Mouse (Mus musculus): ENCODE data around the gene Aldh4a1. TPM values are rescaled to one million over a fixed set of nuclear protein-coding genes. Genes with fewer than 3 reads are reported as not detected.

Aldh4a1 gene
- total RNA-seq, 2 experiments from 2014 or later, result 58.2 to 75.6 TPM

DNA sequence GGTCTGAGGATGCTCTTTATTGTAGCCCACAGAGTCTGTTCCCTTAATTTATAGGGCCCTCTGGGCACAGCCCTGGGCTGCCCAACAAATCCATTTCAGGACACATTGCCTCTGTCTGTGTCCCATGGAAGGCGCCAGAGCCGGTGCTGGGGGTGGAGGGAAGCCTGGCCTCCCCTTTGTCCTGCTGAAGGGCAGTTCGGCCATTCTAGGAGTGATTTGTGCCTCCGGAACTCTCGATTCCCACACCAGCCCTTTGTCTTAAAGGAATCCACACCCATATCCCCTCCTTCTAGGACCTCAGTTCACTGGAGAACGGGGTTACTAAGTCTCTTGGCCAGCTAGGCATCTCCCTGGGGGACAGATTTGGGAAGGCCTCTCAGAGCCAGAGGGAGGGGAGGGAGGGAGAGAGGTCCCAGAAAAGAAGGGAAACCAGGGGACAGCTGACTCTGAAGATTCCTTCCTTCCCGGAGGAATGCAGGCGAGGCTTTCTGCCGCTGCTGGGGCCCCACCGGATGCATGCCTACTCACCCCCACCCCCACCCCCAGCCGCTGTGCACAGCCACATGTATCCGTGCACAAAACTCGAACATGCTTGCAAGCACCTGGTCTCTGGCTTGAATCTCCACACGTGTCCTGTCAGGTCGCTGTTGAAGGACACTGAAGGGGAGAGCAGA, 41.9 kb upstream of the Aldh4a1 start:
- no peak for TF ChIP-seq CTCF (IDR thresholded peaks at IDR 0.05)
- peak; percentile 69 for DNase-seq
- peak overlapping the region; percentile 60 for H3K4me3 ChIP-seq
- H3K27ac ChIP-seq, result peak overlapping the region; percentile 81
- intact Hi-C loops (cut with DNase I), result no loop called here

- no peak for DNase-seq
- Histone ChIP-seq H3K4me3 (peak overlapping the region; percentile 60), H3K27ac (peak overlapping the region; percentile 81)
- no peak for TF ChIP-seq CTCF (IDR thresholded peaks at IDR 0.05)
- intact Hi-C loops (cut with DNase I), result no loop called here
These were observed 41.1 kb upstream of the Aldh4a1 start for GRCm38 (mm10) chr4:139581427-139582051.

GRCm38 (mm10) chr4:139582346-139582745, 40.3 kb upstream of the Aldh4a1 start:
- no peak for DNase-seq
- Histone ChIP-seq H3K27ac (peak overlapping the region; percentile 81), H3K4me3 (no peak overlapping the region)
- no peak for TF ChIP-seq CTCF (IDR thresholded peaks at IDR 0.05)
- intact Hi-C loops (cut with DNase I), result no loop called here

DNA sequence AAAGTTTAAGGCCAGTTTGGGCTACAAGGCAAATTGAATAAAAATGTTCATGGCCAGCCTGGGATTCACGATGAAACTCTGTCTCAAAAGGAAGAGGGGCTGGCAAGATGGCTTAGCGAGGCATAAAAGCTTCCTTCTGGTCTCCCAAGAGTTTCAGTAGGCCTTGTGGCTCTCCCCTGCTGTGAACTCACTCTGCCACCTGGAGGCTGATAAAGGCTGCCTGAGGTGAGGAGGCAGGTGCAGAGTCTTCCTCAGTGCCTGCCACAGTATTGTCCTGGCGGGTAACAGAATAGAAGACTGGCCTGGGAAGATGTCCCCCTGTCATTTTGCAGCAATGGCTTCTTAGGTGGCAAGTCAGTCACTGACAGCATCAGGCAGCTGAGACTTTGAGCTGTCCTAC, 39.8 kb upstream of the Aldh4a1 start:
- intact Hi-C loops (cut with DNase I), result no loop called here
- Histone ChIP-seq H3K4me3 (no peak overlapping the region), H3K27ac (peak overlapping the region; percentile 81)
- no peak for TF ChIP-seq CTCF (IDR thresholded peaks at IDR 0.05)
- DNase-seq, result no peak

GRCm38 (mm10) chr4:139583629-139584245, 38.9 kb upstream of the Aldh4a1 start:
- Histone ChIP-seq H3K4me3 (no peak overlapping the region), H3K27ac (peak overlapping the region; percentile 81)
- no peak for TF ChIP-seq CTCF (IDR thresholded peaks at IDR 0.05)
- intact Hi-C loops (cut with DNase I), result no loop called here
- no peak for DNase-seq

DNA sequence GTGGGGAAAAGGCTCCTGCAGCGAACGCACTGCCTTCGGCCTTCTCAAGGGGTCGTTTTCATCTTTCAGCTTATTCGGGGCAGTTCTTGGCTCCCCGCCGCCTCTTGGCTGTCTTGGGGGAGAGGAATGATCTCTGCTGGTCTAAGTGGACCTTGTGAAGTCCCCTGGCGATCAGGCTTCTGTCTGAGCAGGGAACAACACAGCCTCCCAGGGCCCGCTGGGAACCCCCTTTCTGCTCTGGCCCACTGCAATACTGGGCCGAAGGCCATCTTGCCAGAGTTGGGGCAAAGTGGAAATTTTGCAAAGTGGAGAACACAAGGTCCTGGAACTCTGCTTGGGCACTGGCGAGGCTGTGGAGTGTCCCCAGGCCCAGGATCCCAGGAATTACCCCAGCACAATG, 38.0 kb upstream of the Aldh4a1 start:
- no peak for TF ChIP-seq CTCF (IDR thresholded peaks at IDR 0.05)
- no peak for DNase-seq
- intact Hi-C loops (cut with DNase I), result no loop called here
- Histone ChIP-seq H3K27ac (peak overlapping the region; percentile 51), H3K4me3 (no peak overlapping the region)

DNA sequence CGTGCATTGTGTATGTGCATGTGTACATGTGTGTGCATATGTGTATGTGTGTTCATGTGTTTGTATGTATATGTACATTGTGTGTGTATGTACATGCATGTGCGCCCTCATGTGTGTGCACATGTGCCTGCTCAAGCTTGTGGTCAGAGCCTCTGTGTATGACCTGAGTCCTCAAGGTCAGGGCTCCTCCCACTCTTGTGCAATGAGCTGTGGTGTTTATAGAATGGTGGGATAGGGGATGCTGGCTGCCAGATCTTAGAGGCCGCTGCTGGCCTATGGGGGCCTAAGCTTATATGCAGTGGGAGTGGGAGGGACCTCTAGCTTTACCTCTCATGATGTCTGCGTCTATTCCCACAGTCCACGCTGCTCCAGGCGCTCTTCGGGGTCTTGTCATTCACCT, 37.0 kb upstream of the Aldh4a1 start:
- Histone ChIP-seq H3K4me3 (no peak overlapping the region), H3K27ac (no peak overlapping the region; the same call in 1 of the 2 replicates)
- no peak for TF ChIP-seq CTCF (IDR thresholded peaks at IDR 0.05)
- peak; percentile 22 for DNase-seq
- intact Hi-C loops (cut with DNase I), result no loop called here

DNA sequence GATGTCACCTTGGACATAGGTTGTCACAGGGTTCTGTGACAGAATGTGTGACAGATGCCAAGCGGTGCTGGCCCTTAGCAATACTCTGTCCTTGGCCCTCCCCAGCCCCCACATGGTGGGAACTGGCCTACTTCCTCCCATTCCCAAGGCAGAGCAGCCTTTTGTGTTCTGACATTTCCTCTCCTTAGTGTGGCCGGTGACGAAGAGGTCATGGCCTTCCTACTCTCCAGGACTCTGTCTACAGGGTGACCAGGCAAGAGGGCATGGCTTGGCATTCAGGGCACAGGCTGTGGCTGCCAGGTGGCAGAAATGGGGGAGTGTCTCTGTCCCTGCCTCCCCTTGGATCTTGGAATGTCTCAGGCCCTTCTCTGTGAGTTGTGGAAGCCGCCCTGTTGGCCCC, 35.3 kb upstream of the Aldh4a1 start:
- intact Hi-C loops (cut with DNase I), result no loop called here
- peak; percentile 38 for DNase-seq
- no peak for TF ChIP-seq CTCF (IDR thresholded peaks at IDR 0.05)
- peak overlapping the region; percentile 77 for H3K27ac ChIP-seq
- H3K4me3 ChIP-seq, result peak overlapping the region; percentile 5

DNA sequence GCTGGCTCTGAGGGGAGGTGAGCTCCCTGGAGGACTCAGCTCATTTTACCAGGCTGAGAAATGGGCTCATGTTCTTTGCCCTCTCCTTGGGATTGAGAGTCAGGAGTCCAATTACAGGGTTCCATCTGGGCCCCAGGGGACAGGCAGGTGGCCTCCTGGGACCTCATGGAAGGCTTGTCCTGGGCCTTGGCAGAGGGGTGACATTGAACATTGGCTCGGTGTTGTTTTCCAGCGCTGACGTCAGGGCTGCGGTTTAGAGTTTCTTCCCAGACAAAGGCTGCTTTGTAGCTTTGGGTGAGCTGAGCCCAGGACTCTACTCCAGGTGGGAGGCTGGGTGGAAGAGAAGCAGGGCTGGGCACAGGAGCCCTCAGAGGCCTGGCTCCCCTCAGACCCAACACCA, 34.9 kb upstream of the Aldh4a1 start:
- intact Hi-C loops (cut with DNase I), result no loop called here
- peak overlapping the region; percentile 77 for H3K27ac ChIP-seq
- peak; percentile 53 for DNase-seq
- TF ChIP-seq CTCF (IDR thresholded peaks at IDR 0.05), result no peak
- H3K4me3 ChIP-seq, result peak overlapping the region; percentile 2; the same call in 1 of the 2 replicates

DNA sequence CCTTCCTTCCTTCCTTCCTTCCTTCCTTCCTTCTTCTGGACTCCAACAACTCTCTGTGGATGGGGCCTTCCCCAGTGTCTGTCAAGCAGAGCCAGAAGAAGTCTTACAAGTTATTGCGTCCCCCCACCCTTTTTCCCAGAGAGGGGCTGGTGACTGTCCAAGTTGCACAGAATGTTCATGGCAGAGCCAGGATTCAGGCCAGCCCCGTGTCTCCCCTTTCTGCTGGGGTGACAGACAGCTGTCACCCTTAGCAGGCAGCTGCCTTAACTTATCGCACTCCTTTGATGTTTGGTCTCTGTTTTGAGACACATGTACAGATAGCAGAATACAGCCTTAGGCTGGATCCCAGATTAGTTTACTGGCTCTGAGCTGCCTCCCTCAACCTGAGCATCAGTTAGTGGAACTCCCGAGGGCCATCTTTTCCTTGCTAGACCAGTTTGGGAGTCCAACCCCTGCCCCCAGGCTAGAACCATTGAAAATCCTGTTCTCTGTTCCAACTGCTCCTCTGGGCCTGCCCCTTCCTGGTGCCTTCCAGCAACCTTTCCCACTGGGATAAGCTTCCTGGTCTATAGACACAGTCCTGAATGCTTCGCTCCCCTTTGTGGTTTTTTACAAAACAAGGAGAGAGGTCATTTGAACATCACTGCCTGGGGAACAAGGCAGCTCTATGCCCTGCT, 33.2 kb upstream of the Aldh4a1 start:
- no peak overlapping the region for H3K4me3 ChIP-seq
- intact Hi-C loops (cut with DNase I), result no loop called here
- TF ChIP-seq CTCF (IDR thresholded peaks at IDR 0.05), result no peak

GRCm38 (mm10) chr4:139590446-139590845, 32.2 kb upstream of the Aldh4a1 start:
- intact Hi-C loops (cut with DNase I), result no loop called here

More for the DNA sequence above, 33.2 kb upstream of the Aldh4a1 start:
- no peak for DNase-seq
- peak overlapping the region; percentile 31 for H3K27ac ChIP-seq

DNA sequence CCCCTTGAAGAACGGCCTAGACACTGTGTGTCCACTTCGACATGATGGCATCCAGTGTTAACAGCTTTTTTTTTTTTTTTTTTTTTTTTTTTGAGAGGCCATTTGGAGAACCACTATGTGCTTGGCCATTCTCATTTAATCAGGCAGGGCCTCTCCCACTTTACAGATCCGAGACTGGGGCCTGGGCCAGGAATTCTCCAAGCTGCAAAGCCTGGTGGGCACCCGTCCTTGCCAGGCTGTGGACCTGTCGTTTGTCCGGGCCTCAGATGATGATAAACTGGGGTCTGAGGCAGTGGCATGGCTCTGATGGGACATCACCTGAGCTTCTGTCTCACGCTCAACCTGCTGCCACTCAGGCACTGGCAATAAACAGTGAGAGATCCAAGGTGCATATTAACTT, 29.8 kb upstream of the Aldh4a1 start:
- no peak for TF ChIP-seq CTCF (IDR thresholded peaks at IDR 0.05)
- intact Hi-C loops (cut with DNase I), result no loop called here
- H3K27ac ChIP-seq, result peak overlapping the region; percentile 79
- no peak for DNase-seq
- no peak overlapping the region for H3K4me3 ChIP-seq

More at GRCm38 (mm10) chr4:139590446-139590845, 32.2 kb upstream of the Aldh4a1 start:
- Histone ChIP-seq H3K27ac (peak overlapping the region; percentile 31), H3K4me3 (no peak overlapping the region)
- DNase-seq, result peak; percentile 14
- no peak for TF ChIP-seq CTCF (IDR thresholded peaks at IDR 0.05)

GRCm38 (mm10) chr4:139593383-139593782, 29.3 kb upstream of the Aldh4a1 start:
- peak overlapping the region; percentile 79 for H3K27ac ChIP-seq
- intact Hi-C loops (cut with DNase I), result no loop called here
- no peak for TF ChIP-seq CTCF (IDR thresholded peaks at IDR 0.05)
- no peak for DNase-seq
- H3K4me3 ChIP-seq, result 0 out of 2 replicates have a peak overlapping the region, but pooled peaks have one; percentile 9

Data from gastrocnemius, adult 2 months (tissue).